Mouse (Mus musculus) limb, embryonic 11.5 days (tissue): ENCODE measurements around the gene 4930556J24Rik. TPM values are rescaled to one million over a fixed set of nuclear protein-coding genes. Genes with fewer than 3 reads are reported as not detected.

Experiments
- ATAC-seq: fragments of 200-750 bp; cut with Nextera tagmentation; 2 replicates; pipeline ENCODE4 v1.8.0; 2017; ENCODE audit warnings: low read depth; ENCODE audit not compliant: insufficient number of reproducible peaks, low FRiP score, low TSS enrichment
- DNase-seq: peaks from one replicate; pipeline ENCODE4 v3.0.0-alpha.2; 2015; ENCODE audit warnings: low spot score
- H3K27ac ChIP-seq: fragments of 300-500 bp; sonication (generic); replicated peaks from 2 replicates; pipeline ENCODE4 v1.5.1; 2014; ENCODE audit warnings: low read depth, mild to moderate bottlenecking, low read length
- H3K27me3 ChIP-seq: fragments of 300-500 bp; sonication (generic); 2 replicates; pipeline ENCODE4 v1.6.1; 2014; ENCODE audit warnings: mild to moderate bottlenecking, low read length, mixed read lengths; ENCODE audit not compliant: control insufficient read depth, insufficient read depth
- H3K36me3 ChIP-seq: fragments of 300-500 bp; sonication (generic); 2 replicates; pipeline ENCODE4 v1.6.1; 2014; ENCODE audit warnings: mild to moderate bottlenecking, low read length, moderate library complexity, mixed read lengths; ENCODE audit not compliant: control insufficient read depth, insufficient read depth
- H3K4me1 ChIP-seq: fragments of 300-500 bp; sonication (generic); 2 replicates; pipeline ENCODE4 v1.6.1; 2014; ENCODE audit warnings: low read length, mixed read lengths; ENCODE audit not compliant: control insufficient read depth, insufficient read depth
- H3K4me2 ChIP-seq: fragments of 300-500 bp; sonication (generic); 2 replicates; pipeline ENCODE4 v1.6.1; 2014; ENCODE audit warnings: low read depth, mild to moderate bottlenecking, moderate library complexity; ENCODE audit not compliant: severe bottlenecking
- H3K4me3 ChIP-seq: fragments of 300-500 bp; sonication (generic); 2 replicates; pipeline ENCODE4 v1.5.1; 2014; ENCODE audit warnings: low read depth, low read length
- H3K9ac ChIP-seq: fragments of 300-500 bp; sonication (generic); 2 replicates; pipeline ENCODE4 v1.6.1; 2014; ENCODE audit warnings: mild to moderate bottlenecking, low read length
- H3K9me3 ChIP-seq: fragments of 300-500 bp; sonication (generic); 2 replicates; pipeline ENCODE4 v1.6.1; 2016; ENCODE audit warnings: low read length; ENCODE audit not compliant: control insufficient read depth
- WGBS: fragments of 180-500 bp; shearing (Covaris S2); extraction: QIAGEN DNeasy Blood & Tissue Kit; methylation state at CpG from one replicate; pipeline ENCODE4 v1.1.7; 2014; 5-methylcytosine and 5-hydroxymethylcytosine counted together
- polyA plus RNA-seq: library from polyadenylated mRNA; unstranded; fragments of >200 nt; fragmentation: Nextera tagmentation; extraction: Ambion mirVana; gene quantifications from 2 replicates; pipeline ENCODE4 v1.2.1, GENCODE M21; 2014

Gene 4930556J24Rik
- polyA plus RNA-seq, 1 experiment from 2014 or later, result not detected

GRCm38 (mm10) chr11:3922731-3923130 lies 53.8 kb downstream of the 4930556J24Rik start:
- Histone ChIP-seq H3K9ac (no peak overlapping the region), H3K4me1 (no peaks in the 10 kb centered on the region), H3K27ac (no peak overlapping the region), H3K27me3 (no peaks in the 10 kb centered on the region), H3K36me3 (no peaks in the 10 kb centered on the region), H3K4me3 (no peak overlapping the region), H3K4me2 (no peak overlapping the region), H3K9me3 (no peaks in the 10 kb centered on the region)
- WGBS, result 90% methylated on average over 6 of the region's 6 CpGs
- no peak for ATAC-seq
- DNase-seq, result no peak

GRCm38 (mm10) chr11:3922115-3922514 lies 54.5 kb downstream of the 4930556J24Rik start:
- no peak for DNase-seq
- no peak overlapping the region for H3K4me3 ChIP-seq
- WGBS, result 92% methylated on average over 9 of the region's 9 CpGs
- no peaks in the 10 kb centered on the region for H3K36me3 ChIP-seq
- no peaks in the 10 kb centered on the region for H3K27me3 ChIP-seq
- ATAC-seq, result no peak
- no peaks in the 10 kb centered on the region for H3K9me3 ChIP-seq
- H3K27ac ChIP-seq, result no peak overlapping the region
- H3K9ac ChIP-seq, result no peak overlapping the region
- no peak overlapping the region for H3K4me2 ChIP-seq
- H3K4me1 ChIP-seq, result no peaks in the 10 kb centered on the region

GRCm38 (mm10) chr11:3921281-3921850 lies 55.2 kb downstream of the 4930556J24Rik start:
- H3K9ac ChIP-seq, result no peak overlapping the region
- no peaks in the 10 kb centered on the region for H3K36me3 ChIP-seq
- H3K4me2 ChIP-seq, result no peak overlapping the region
- WGBS, result 34% methylated on average over 8 of the region's 8 CpGs
- no peak overlapping the region for H3K4me3 ChIP-seq
- no peak overlapping the region for H3K27ac ChIP-seq
- DNase-seq, result peak; percentile 61
- H3K27me3 ChIP-seq, result no peaks in the 10 kb centered on the region
- H3K4me1 ChIP-seq, result no peaks in the 10 kb centered on the region
- ATAC-seq, result no peak
- H3K9me3 ChIP-seq, result no peaks in the 10 kb centered on the region

GRCm38 (mm10) chr11:3920476-3920875 lies 56.1 kb downstream of the 4930556J24Rik start:
- Histone ChIP-seq H3K9ac (no peak overlapping the region), H3K27me3 (no peaks in the 10 kb centered on the region), H3K4me2 (no peak overlapping the region), H3K4me3 (no peak overlapping the region), H3K9me3 (no peaks in the 10 kb centered on the region), H3K36me3 (no peaks in the 10 kb centered on the region), H3K27ac (no peak overlapping the region), H3K4me1 (no peaks in the 10 kb centered on the region)
- DNase-seq (no peak), ATAC-seq (no peak)
- 90% methylated on average over 7 of the region's 7 CpGs for WGBS

- no peaks in the 10 kb centered on the region for H3K4me1 ChIP-seq
- 73% methylated on average over 1 of the region's 1 CpGs for WGBS
- no peak overlapping the region for H3K4me3 ChIP-seq
- no peak overlapping the region for H3K4me2 ChIP-seq
- no peak for ATAC-seq
- no peaks in the 10 kb centered on the region for H3K36me3 ChIP-seq
- no peak overlapping the region for H3K27ac ChIP-seq
- H3K9me3 ChIP-seq, result no peaks in the 10 kb centered on the region
- H3K9ac ChIP-seq, result no peak overlapping the region
- DNase-seq, result no peak
- H3K27me3 ChIP-seq, result no peaks in the 10 kb centered on the region
These were observed 57.8 kb downstream of the 4930556J24Rik start for GRCm38 (mm10) chr11:3918738-3919137.

GRCm38 (mm10) chr11:3914109-3914840 lies 62.3 kb downstream of the 4930556J24Rik start, which contains the start of gene Slc35e4:
TSS of gene Slc35e4 (minus strand) at chr11:3914664.
- ATAC-seq (peak; percentile 37; the same call in 1 of the 2 replicates), DNase-seq (peak; percentile 93)
- WGBS, result under 1% methylated on average over 28 of the region's 28 CpGs
- Histone ChIP-seq H3K27me3 (peaks cover 11% of the 10 kb centered on the region), H3K4me2 (peak within 1 kb of the TSS; percentile 83), H3K9me3 (no peaks in the 10 kb centered on the region), H3K4me3 (peak within 1 kb of the TSS; percentile 45), H3K36me3 (no peaks in the 10 kb centered on the region), H3K4me1 (peaks cover 8% of the 10 kb centered on the region), H3K27ac (0 out of 2 replicates have a peak within 1 kb of the TSS, but pooled peaks have one; percentile 10), H3K9ac (peak within 1 kb of the TSS; percentile 50)

GRCm38 (mm10) chr11:3913316-3914108 lies 63.1 kb downstream of the 4930556J24Rik start:
- H3K9me3 ChIP-seq, result no peaks in the 10 kb centered on the region
- H3K9ac ChIP-seq, result peak overlapping the region; percentile 50
- no peaks in the 10 kb centered on the region for H3K36me3 ChIP-seq
- under 1% methylated on average over 63 of the region's 65 CpGs for WGBS
- H3K27ac ChIP-seq, result 0 out of 2 replicates have a peak overlapping the region, but pooled peaks have one; percentile 10
- peaks cover 8% of the 10 kb centered on the region for H3K4me1 ChIP-seq
- peak; percentile 59 for ATAC-seq
- H3K4me3 ChIP-seq, result peak overlapping the region; percentile 45
- H3K27me3 ChIP-seq, result peaks cover 11% of the 10 kb centered on the region
- peak; percentile 86 for DNase-seq
- H3K4me2 ChIP-seq, result peak overlapping the region; percentile 83

GRCm38 (mm10) chr11:3912875-3913271 lies 63.7 kb downstream of the 4930556J24Rik start:
- no peak; the same call in 1 of the 2 replicates for ATAC-seq
- Histone ChIP-seq H3K9ac (0 out of 2 replicates have a peak overlapping the region, but pooled peaks have one; percentile 22), H3K4me2 (peak overlapping the region; percentile 83), H3K27ac (no peak overlapping the region), H3K36me3 (no peaks in the 10 kb centered on the region), H3K9me3 (no peaks in the 10 kb centered on the region), H3K4me1 (peaks cover 8% of the 10 kb centered on the region), H3K27me3 (peaks cover 11% of the 10 kb centered on the region), H3K4me3 (peak overlapping the region; percentile 45)
- 5% methylated on average over 16 of the region's 16 CpGs for WGBS
- no peak for DNase-seq
